ENCODE assay signal across 7 mouse cellular contexts in the genomic region with DNA sequence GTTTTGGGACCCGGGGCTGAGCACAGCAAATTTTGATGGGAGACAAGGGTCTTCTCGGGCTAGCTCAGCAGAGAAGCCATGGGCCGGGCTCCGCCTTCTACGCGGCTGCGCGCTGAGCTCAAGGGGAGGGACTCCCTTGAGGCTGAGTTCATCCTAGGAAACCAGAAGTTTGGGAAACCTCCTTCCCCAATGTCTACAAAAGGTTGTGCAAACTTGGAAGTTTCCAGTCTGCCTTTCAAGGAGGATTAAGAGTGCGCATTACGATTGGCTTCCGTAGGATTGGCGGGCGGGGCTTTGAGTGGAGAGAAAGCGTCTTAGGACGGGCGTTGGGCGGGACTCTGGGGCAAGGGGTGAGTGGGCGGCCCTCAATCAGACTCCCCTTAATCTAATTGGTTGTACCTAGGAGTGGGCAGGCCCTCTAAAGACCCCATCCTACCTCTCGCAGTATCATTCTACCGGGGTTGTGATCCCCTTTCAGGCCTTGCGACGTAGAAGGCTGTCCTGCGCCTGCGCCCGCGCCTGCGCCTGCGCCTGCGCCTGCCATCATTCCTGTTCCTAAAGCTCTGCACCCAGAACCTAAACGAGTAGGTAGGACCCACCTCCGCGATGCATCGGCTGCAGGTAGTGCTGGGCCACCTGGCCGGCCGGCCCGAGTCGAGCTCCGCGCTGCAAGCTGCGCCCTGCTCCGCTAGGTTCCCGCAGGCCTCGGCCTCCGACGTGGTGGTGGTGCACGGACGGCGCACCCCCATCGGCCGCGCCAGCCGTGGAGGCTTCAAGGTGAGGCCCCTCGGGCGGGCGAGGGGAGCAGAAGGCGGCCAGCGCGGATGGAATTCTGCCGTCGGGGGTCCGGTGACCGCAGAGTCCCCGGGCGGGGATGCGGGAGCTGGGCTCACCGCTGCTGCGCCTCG. TPM values are rescaled to one million over a fixed set of nuclear protein-coding genes. Genes with fewer than 3 reads are reported as not detected.
DNase-seq lines count a peak whose midpoint lies in the region; ATAC-seq lines count a peak whose summit lies in the region.

Gene Myd88, minus strand, starts transcription at position 503 of the 908 bp plus-strand sequence.

- peak within 1 kb of the TSS; percentile 77 for H3K4me3 ChIP-seq in embryonic facial prominence, embryonic 11.5 days (ENCODE audit: low read depth, low read length)
- H3K4me3 ChIP-seq in limb, embryonic 10.5 days = peak within 1 kb of the TSS; percentile 78
- peak within 1 kb of the TSS; percentile 84 for H3K4me3 ChIP-seq in midbrain, embryonic 13.5 days (replicated peaks)

- peak; percentile 97 for DNase-seq in adrenal gland, postnatal 14 days
- DNase-seq in embryonic facial prominence, embryonic 11.5 days (ENCODE audit: low spot score) = peak; percentile 98
- peak; percentile 99 for DNase-seq in kidney, adult 11 months
- peak; percentile 88 for DNase-seq in limb, embryonic 10.5 days (ENCODE audit: low spot score)
- peak; percentile 81 for DNase-seq in spleen, adult 12 weeks (ENCODE audit: low spot score)

- 0 out of 2 replicates have a peak, but pooled peaks cover 2% of the 10 kb centered on the region for H3K36me3 ChIP-seq in embryonic facial prominence, embryonic 11.5 days (replicated peaks; ENCODE audit: control insufficient read depth, insufficient read depth, low read depth, low read length)
- peaks cover 36% of the 10 kb centered on the region for H3K36me3 ChIP-seq in limb, embryonic 10.5 days
- peaks cover 32% of the 10 kb centered on the region for H3K36me3 ChIP-seq in midbrain, embryonic 13.5 days

- peaks cover 4% of the 10 kb centered on the region for H3K4me1 ChIP-seq in embryonic facial prominence, embryonic 11.5 days (ENCODE audit: control insufficient read depth, insufficient read depth, low read length)
- H3K4me1 ChIP-seq in limb, embryonic 10.5 days = peaks cover 31% of the 10 kb centered on the region
- peaks cover 36% of the 10 kb centered on the region for H3K4me1 ChIP-seq in midbrain, embryonic 13.5 days (replicated peaks)

- peaks cover 2% of the 10 kb centered on the region; the same call in 1 of the 2 replicates for H3K27me3 ChIP-seq in embryonic facial prominence, embryonic 11.5 days (ENCODE audit: control insufficient read depth, insufficient read depth, low read length)
- H3K27me3 ChIP-seq in limb, embryonic 10.5 days (ENCODE audit: low read depth, poor library complexity, severe bottlenecking) = peaks cover 13% of the 10 kb centered on the region
- H3K27me3 ChIP-seq in midbrain, embryonic 13.5 days = peaks cover 21% of the 10 kb centered on the region

- peak within 1 kb of the TSS; percentile 83 for H3K4me2 ChIP-seq in embryonic facial prominence, embryonic 11.5 days (ENCODE audit: low read depth, low read length)
- H3K4me2 ChIP-seq in midbrain, embryonic 13.5 days (replicated peaks) = peak within 1 kb of the TSS; percentile 76

- peak within 1 kb of the TSS; percentile 74 for H3K9ac ChIP-seq in embryonic facial prominence, embryonic 11.5 days (replicated peaks; ENCODE audit: low read length)
- peak within 1 kb of the TSS; percentile 91 for H3K9ac ChIP-seq in midbrain, embryonic 13.5 days (replicated peaks)

- WGBS in embryonic facial prominence, embryonic 11.5 days = under 1% methylated on average over 62 of the region's 68 CpGs
- under 1% methylated on average over 68 of the region's 68 CpGs for WGBS in limb, embryonic 10.5 days
- under 1% methylated on average over 68 of the region's 68 CpGs for WGBS in midbrain, embryonic 13.5 days

- ATAC-seq in embryonic facial prominence, embryonic 11.5 days (replicated peaks; ENCODE audit: insufficient number of reproducible peaks, low FRiP score, low TSS enrichment, low read depth) = peak; percentile 98
- peak; percentile 85 for ATAC-seq in granulocyte monocyte progenitor cell, adult 5-6 weeks (replicated peaks; ENCODE audit: poor library complexity, severe bottlenecking)
- ATAC-seq in midbrain, embryonic 13.5 days = peak; percentile 99

- peak within 1 kb of the TSS; percentile 59 for H3K27ac ChIP-seq in embryonic facial prominence, embryonic 11.5 days (replicated peaks; ENCODE audit: low read depth, low read length)
- peak within 1 kb of the TSS; percentile 89 for H3K27ac ChIP-seq in limb, embryonic 10.5 days
- H3K27ac ChIP-seq in midbrain, embryonic 13.5 days = peak within 1 kb of the TSS; percentile 88

- H3K9me3 ChIP-seq in embryonic facial prominence, embryonic 11.5 days (replicated peaks; ENCODE audit: control insufficient read depth, low read length) = no peaks in the 10 kb centered on the region
- no peaks in the 10 kb centered on the region for H3K9me3 ChIP-seq in limb, embryonic 10.5 days (replicated peaks)
- no peaks in the 10 kb centered on the region for H3K9me3 ChIP-seq in midbrain, embryonic 13.5 days

RNA-seq across cellular contexts. Expression of gene Myd88, which starts in this region (rescaled TPM):
- total RNA-seq in adrenal gland, postnatal 14 days (2021) = 26.2 and 27.3 TPM in 2 replicates
- polyA plus RNA-seq in embryonic facial prominence, embryonic 11.5 days (2014; fragmentation: Nextera tagmentation; extraction: Ambion mirVana) = 9.4 and 11.3 TPM in 2 replicates
- total RNA-seq in granulocyte monocyte progenitor cell, adult 5-6 weeks (2014; fragmentation: Nextera tagmentation) = 31.1 and 47.6 TPM in 2 replicates
- total RNA-seq in granulocyte monocyte progenitor cell, adult 5-6 weeks (2017) = 16.4 and 24.2 TPM in 2 replicates
- polyA plus RNA-seq in limb, embryonic 10.5 days (2016; fragmentation: Nextera tagmentation; extraction: Ambion mirVana) = 7.6 and 9.2 TPM in 2 replicates
- polyA plus RNA-seq in midbrain, embryonic 13.5 days (2015; fragmentation: Nextera tagmentation; extraction: Ambion mirVana) = 4.5 and 4.7 TPM in 2 replicates

Comparison
In these comparisons a context has a peak if more than half of its experiments do, and no peak if none do; other contexts are left out.
1. Peak in every context shown above with its lines: DNase-seq, ATAC-seq, H3K4me3 ChIP-seq and H3K27ac ChIP-seq.